Mouse (Mus musculus) macrophage (primary cell): ENCODE results near the gene Zfp511. TPM values are rescaled to one million over a fixed set of nuclear protein-coding genes. Genes with fewer than 3 reads are reported as not detected.

Source experiments
- polyA plus RNA-seq: library from polyadenylated mRNA; stranded (reverse); fragments of 250-400 nt; gene quantifications from 3 replicates; pipeline ENCODE4 v1.2.4, GENCODE M21; 2018; ENCODE audit warnings: inconsistent platforms

The Zfp511 gene
- polyA plus RNA-seq, 1 experiment from 2014 or later: 11.9 TPM

Other genes with a start within 250 kb of the Zfp511 start
- gene Adgra1, start 202.2 kb upstream of the Zfp511 start, polyA plus RNA-seq: not detected in 3 replicates
- gene Kndc1, start 141.7 kb upstream of the Zfp511 start, polyA plus RNA-seq: not detected in 3 replicates
- gene Utf1, start 92.6 kb upstream of the Zfp511 start, polyA plus RNA-seq: not detected in 3 replicates
- gene 6430531B16Rik, start 57.6 kb upstream of the Zfp511 start, polyA plus RNA-seq: 0.23 to 0.38 TPM in 2 of 3 replicates, not detected in the other
- 169 to 1,404 TPM (median 407 TPM) in 3 replicates for gene Adam8, start 43.8 kb upstream of the Zfp511 start, polyA plus RNA-seq
- 12.5 to 29.2 TPM (median 21.1 TPM) in 3 replicates for gene Tubgcp2, start 278 bp downstream of the Zfp511 start, polyA plus RNA-seq
- not detected in 3 replicates for gene Msx3, start 12.7 kb downstream of the Zfp511 start, polyA plus RNA-seq
- not detected in 3 replicates for gene Caly, start 46.2 kb downstream of the Zfp511 start, polyA plus RNA-seq
- gene Prap1, start 57.0 kb downstream of the Zfp511 start, polyA plus RNA-seq: not detected in 3 replicates
- 7.9 to 11.8 TPM (median 11.6 TPM) in 3 replicates for gene Fuom, start 66.0 kb downstream of the Zfp511 start, polyA plus RNA-seq
- 20.7 to 41.5 TPM (median 38.8 TPM) in 3 replicates for gene Paox, start 79.4 kb downstream of the Zfp511 start, polyA plus RNA-seq
- gene Echs1, start 80.1 kb downstream of the Zfp511 start, polyA plus RNA-seq: 47.2 to 96.9 TPM (median 73.4 TPM) in 3 replicates
- 8.3 to 14.7 TPM (median 9.4 TPM) in 3 replicates for gene Mtg1, start 101.2 kb downstream of the Zfp511 start, polyA plus RNA-seq
- not detected in 3 replicates for gene Sprn, start 118.5 kb downstream of the Zfp511 start, polyA plus RNA-seq
- not detected in 3 replicates for gene Olfr522, start 128.4 kb downstream of the Zfp511 start, polyA plus RNA-seq
- not detected in 3 replicates for gene Olfr523, start 136.8 kb downstream of the Zfp511 start, polyA plus RNA-seq
- not detected in 3 replicates for gene Olfr524, start 169.6 kb downstream of the Zfp511 start, polyA plus RNA-seq
- not detected in 3 replicates for gene Cd163l1, start 181.9 kb downstream of the Zfp511 start, polyA plus RNA-seq
- not detected in 3 replicates for gene 5830411N06Rik, start 210.9 kb downstream of the Zfp511 start, polyA plus RNA-seq